Mouse (Mus musculus) layer of hippocampus, adult 8-10 months (tissue): ENCODE measurements around the gene Brms1. TPM values are rescaled to one million over a fixed set of nuclear protein-coding genes. Genes with fewer than 3 reads are reported as not detected.

Source experiments
- DNase-seq, 2 experiments: peaks; one replicate each; pipeline ENCODE4 v3.0.0; 2022; ENCODE audit warnings: low spot score in 2 of 2
- total RNA-seq, 4 experiments: library from RNA; stranded (reverse); gene quantifications; 2 replicates each; pipeline ENCODE4 v1.2.4; 2022

The Brms1 gene
- total RNA-seq, 4 experiments from 2014 or later, result 18.3 to 24.6 (median 20.6) TPM

- peak; percentile 96 to 99 for DNase-seq
Measured at GRCm38 (mm10) chr19:5087884-5088728, 47.0 kb downstream of the Brms1 start, which contains the start of gene Yif1a. Gene Yif1a (plus strand): TSS chr19:5088538.

GRCm38 (mm10) chr19:5089324-5089723, 48.2 kb downstream of the Brms1 start:
- DNase-seq, result no peak

- DNase-seq, result no peak
Measured at GRCm38 (mm10) chr19:5092083-5092482, 50.9 kb downstream of the Brms1 start.

- no peak for DNase-seq
Measured at GRCm38 (mm10) chr19:5093481-5094242, 52.5 kb downstream of the Brms1 start.

- DNase-seq, result peak; percentile 95 to 98
Measured at GRCm38 (mm10) chr19:5094243-5094632, 53.1 kb downstream of the Brms1 start.

GRCm38 (mm10) chr19:5094746-5095417, 53.7 kb downstream of the Brms1 start:
- no peak for DNase-seq

GRCm38 (mm10) chr19:5095887-5096474, 54.8 kb downstream of the Brms1 start:
- DNase-seq, result peak in 1 of 2 experiments; percentile 73

GRCm38 (mm10) chr19:5097521-5098362, 56.6 kb downstream of the Brms1 start:
- DNase-seq, result no peak

GRCm38 (mm10) chr19:5098363-5099143, 57.4 kb downstream of the Brms1 start, which contains the start of gene Cnih2:
Gene Cnih2 (minus strand): TSS chr19:5098521.
- DNase-seq, result peak in 1 of 2 experiments; percentile 75

Other genes with a start within 250 kb of the Brms1 start
- 10 to 100 TPM; 79.4 to 87.1 (median 84.8) TPM for gene Rbm4, start 247.5 kb upstream of the Brms1 start, total RNA-seq
- 10 to 100 TPM; 22.5 to 29.2 (median 26.0) TPM for gene Gm21992, start 229.7 kb upstream of the Brms1 start, total RNA-seq
- 10 to 100 TPM; 45.5 to 60.9 (median 54.8) TPM for gene Rbm14, start 229.7 kb upstream of the Brms1 start, total RNA-seq
- 10 to 100 TPM; 30.9 to 44.4 (median 38.5) TPM for gene Ccs, start 202.0 kb upstream of the Brms1 start, total RNA-seq
- 1 to 10 TPM; 2.1 to 2.8 (median 2.4) TPM for gene Ccdc87, start 202.0 kb upstream of the Brms1 start, total RNA-seq
- gene Ctsf, start 186.2 kb upstream of the Brms1 start, total RNA-seq, result 100 to 1,000 TPM; 110 to 126 (median 119) TPM
- gene Actn3, start 163.4 kb upstream of the Brms1 start, total RNA-seq, result 1 to 10 TPM in 3 of 4 experiments, under 1 TPM in 1; 0.74 to 1.4 (median 1.1) TPM
- 10 to 100 TPM; 25.1 to 32.1 (median 25.6) TPM for gene Zdhhc24, start 162.7 kb upstream of the Brms1 start, total RNA-seq
- gene Bbs1, start 134.7 kb upstream of the Brms1 start, total RNA-seq, result 10 to 100 TPM; 32.7 to 45.2 (median 39.3) TPM
- gene Dpp3, start 113.1 kb upstream of the Brms1 start, total RNA-seq, result 10 to 100 TPM; 38.9 to 41.3 (median 39.7) TPM
- 10 to 100 TPM; 25.5 to 31.6 (median 28.9) TPM for gene Peli3, start 98.2 kb upstream of the Brms1 start, total RNA-seq
- 10 to 100 TPM; 51.9 to 62.5 (median 56.4) TPM for gene Mrpl11, start 79.2 kb upstream of the Brms1 start, total RNA-seq
- 10 to 100 TPM in 2 of 4 experiments, 1 to 10 TPM in 2; 4.0 to 10.8 (median 8.3) TPM for gene Npas4, start 51.0 kb upstream of the Brms1 start, total RNA-seq
- 10 to 100 TPM; 12.3 to 19.8 (median 16.3) TPM for gene Slc29a2, start 17.5 kb upstream of the Brms1 start, total RNA-seq
- 100 to 1,000 TPM; 107 to 119 (median 111) TPM for gene B4gat1, start 2.5 kb upstream of the Brms1 start, total RNA-seq
- 1 to 10 TPM; 4.4 to 10.0 (median 6.3) TPM for gene AC124502.3, start 2.5 kb upstream of the Brms1 start, total RNA-seq
- gene Rin1, start 9.1 kb downstream of the Brms1 start, total RNA-seq, result 100 to 1,000 TPM in 1 of 4 experiments, 10 to 100 TPM in 3; 89.3 to 115 (median 96.8) TPM
- gene Cd248, start 26.7 kb downstream of the Brms1 start, total RNA-seq, result 1 to 10 TPM; 3.7 to 5.6 (median 4.4) TPM
- gene Tmem151a, start 44.2 kb downstream of the Brms1 start, total RNA-seq, result 100 to 1,000 TPM; 104 to 117 (median 106) TPM
- gene Yif1a, start 47.2 kb downstream of the Brms1 start, total RNA-seq, result 10 to 100 TPM; 21.4 to 29.8 (median 25.9) TPM
- 100 to 1,000 TPM; 417 to 436 (median 422) TPM for gene Cnih2, start 57.2 kb downstream of the Brms1 start, total RNA-seq
- gene Rab1b, start 65.7 kb downstream of the Brms1 start, total RNA-seq, result 100 to 1,000 TPM; 154 to 165 (median 160) TPM
- gene Klc2, start 77.2 kb downstream of the Brms1 start, total RNA-seq, result 100 to 1,000 TPM; 215 to 240 (median 227) TPM
- gene Pacs1, start 231.8 kb downstream of the Brms1 start, total RNA-seq, result 10 to 100 TPM; 50.9 to 59.4 (median 55.3) TPM